Mouse (Mus musculus): ENCODE measurements around the gene Rnf145.

DNA sequence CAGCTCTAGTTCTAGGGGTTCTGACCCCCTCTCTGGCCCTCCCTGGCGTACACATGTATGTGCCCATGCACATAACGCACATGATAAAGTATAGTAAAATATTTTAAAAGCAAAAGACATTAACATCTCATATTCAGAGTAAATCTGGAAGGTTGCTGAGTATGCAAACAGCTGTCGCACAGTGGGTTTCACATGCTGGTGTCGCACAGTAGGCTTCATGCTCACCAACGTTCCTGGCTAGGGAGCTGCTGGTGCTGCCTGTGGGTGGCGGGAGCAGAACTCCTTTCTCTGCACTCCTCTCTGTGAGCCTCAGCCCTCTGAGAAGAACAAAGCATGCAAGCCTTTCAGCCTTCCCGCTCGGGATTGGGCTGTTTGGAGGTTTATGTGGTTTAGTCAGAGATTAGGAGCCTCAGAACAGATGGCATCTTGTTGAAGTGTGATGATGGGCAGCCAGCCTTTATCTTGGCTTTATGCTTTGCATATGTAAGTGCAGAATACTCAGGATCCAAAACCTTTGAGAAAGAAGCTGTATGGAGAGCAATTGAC is 29.0 kb downstream of the Rnf145 start:
- TF ChIP-seq GATA1 (IDR thresholded peaks at IDR 0.05; ENCODE audit: low read length) (no peak), TAL1 (IDR thresholded peaks at IDR 0.05; ENCODE audit: low read length) (no peak)
